Mouse (Mus musculus) brain, embryonic 14.5 days (tissue): ENCODE data around the gene Rbm6. TPM values are rescaled to one million over a fixed set of nuclear protein-coding genes. Genes with fewer than 3 reads are reported as not detected.

ENCODE experiments used
- DNase-seq: peaks from one replicate; pipeline ENCODE4 v3.0.0-alpha.2; 2011; ENCODE audit warnings: low read depth
- CTCF ChIP-seq: fragments of 200-500 bp; IDR thresholded peaks from 2 replicates; pipeline ENCODE4 v1.5.1; 2012; ENCODE audit warnings: inconsistent platforms, mild to moderate bottlenecking, moderate library complexity, borderline replicate concordance; ENCODE audit not compliant: insufficient read depth, insufficient read length; ENCODE audit errors: extremely low read depth
- POLR2A ChIP-seq: fragments of 200-500 bp; IDR thresholded peaks from 2 replicates; pipeline ENCODE4 v1.6.1; 2012; ENCODE audit warnings: mild to moderate bottlenecking, inconsistent platforms, borderline replicate concordance; ENCODE audit not compliant: poor library complexity, insufficient read depth, insufficient read length, severe bottlenecking; ENCODE audit errors: extremely low read depth
- polyA plus RNA-seq: library from polyadenylated mRNA; depleted of rRNA; stranded (reverse); fragments of >200 nt; gene quantifications from 2 replicates; pipeline ENCODE4 v1.2.3, GENCODE M21; 2012

The Rbm6 gene
- polyA plus RNA-seq, 1 experiment = 90.4 TPM

- TF ChIP-seq CTCF = no peak
- TF ChIP-seq POLR2A = no peak
- DNase-seq = no peak
These were observed 7.0 kb downstream of the Rbm6 start for GRCm38 (mm10) chr9:107866081-107866480.

DNA sequence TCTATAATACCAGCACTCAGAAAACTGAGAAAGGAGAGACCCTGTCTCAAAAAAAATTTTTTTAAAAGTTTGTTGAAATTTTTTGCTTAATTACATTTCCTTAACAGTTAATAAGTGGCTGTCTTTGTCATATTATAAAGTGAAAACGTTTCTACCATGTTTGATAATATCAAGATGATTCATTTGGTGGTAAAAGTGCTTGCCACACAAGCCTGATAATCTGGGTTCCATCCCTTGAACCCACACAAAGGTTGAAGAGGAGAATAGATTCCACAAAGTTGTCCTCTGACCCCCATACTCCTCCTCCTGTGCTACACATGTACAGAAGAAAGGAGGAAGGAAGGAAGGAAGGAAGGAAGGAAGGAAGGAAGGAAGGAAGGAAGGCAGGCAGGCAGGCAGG, 8.5 kb downstream of the Rbm6 start:
- no peak for TF ChIP-seq CTCF
- TF ChIP-seq POLR2A = no peak
- no peak for DNase-seq

DNA sequence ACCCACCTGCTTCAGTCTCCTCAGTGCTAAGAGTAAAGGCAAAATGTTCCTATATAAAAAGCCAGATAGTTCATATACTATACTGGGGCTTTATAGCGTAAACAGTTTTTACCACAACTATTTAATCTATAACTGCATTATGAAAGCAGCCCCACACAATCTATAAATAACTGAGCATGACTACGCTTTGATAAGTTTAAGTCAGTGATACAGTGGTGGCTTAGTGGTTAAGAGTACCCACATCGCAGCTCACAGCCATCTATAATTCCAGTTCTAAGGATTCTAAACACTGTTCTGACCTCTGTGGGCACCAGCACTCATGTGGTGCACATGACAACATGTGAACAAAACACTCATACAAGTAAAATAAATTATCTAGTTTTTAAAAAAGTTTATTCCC, 14.7 kb downstream of the Rbm6 start:
- DNase-seq = no peak
- TF ChIP-seq POLR2A (no peak), CTCF (no peak)

DNA sequence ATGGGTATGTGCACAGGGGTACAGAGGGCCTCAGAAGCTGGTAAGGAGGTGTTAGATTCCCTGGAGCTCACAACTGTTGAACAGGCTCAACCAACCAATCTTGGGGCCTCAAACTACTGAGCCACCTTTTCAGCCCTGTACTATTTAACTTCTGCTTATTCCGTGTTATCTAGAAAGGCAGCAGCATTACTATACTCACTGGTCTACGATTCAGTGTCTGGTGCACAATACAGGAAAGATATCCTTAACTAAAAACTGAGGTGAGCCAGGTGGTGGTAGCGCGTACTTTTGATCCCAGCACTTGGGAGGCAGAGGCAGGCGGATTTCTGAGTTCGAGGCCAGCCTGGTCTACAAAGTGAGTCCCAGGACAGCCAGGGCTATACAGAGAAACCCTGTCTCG, 24.1 kb downstream of the Rbm6 start:
- TF ChIP-seq POLR2A = no peak
- TF ChIP-seq CTCF = no peak
- DNase-seq = no peak

- TF ChIP-seq POLR2A = no peak
- TF ChIP-seq CTCF = no peak
- no peak for DNase-seq
These were observed 30.3 kb downstream of the Rbm6 start for GRCm38 (mm10) chr9:107842709-107843108.

- TF ChIP-seq POLR2A (no peak), CTCF (no peak)
- DNase-seq = no peak
These were observed 34.2 kb downstream of the Rbm6 start for GRCm38 (mm10) chr9:107838869-107839268.

DNA sequence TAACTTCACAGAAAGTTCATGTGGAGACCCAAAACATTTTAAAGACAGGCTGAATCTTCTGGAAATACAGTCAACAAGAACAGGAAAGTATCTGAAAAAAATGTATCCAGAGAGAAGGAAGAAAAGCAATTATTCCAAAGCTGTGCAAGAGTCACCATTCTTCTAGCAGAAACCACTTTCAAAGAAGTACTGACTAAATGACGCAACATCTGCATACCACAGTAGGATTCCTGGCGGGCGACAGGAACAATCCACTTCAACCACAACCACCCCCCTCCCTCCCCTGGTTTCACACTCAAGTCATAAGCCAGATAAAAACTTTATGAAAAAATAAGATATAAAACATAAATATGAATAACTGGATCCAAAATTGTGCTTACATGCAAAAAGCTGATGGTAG, 39.2 kb downstream of the Rbm6 start:
- no peak for DNase-seq
- no peak for TF ChIP-seq CTCF
- no peak for TF ChIP-seq POLR2A

DNA sequence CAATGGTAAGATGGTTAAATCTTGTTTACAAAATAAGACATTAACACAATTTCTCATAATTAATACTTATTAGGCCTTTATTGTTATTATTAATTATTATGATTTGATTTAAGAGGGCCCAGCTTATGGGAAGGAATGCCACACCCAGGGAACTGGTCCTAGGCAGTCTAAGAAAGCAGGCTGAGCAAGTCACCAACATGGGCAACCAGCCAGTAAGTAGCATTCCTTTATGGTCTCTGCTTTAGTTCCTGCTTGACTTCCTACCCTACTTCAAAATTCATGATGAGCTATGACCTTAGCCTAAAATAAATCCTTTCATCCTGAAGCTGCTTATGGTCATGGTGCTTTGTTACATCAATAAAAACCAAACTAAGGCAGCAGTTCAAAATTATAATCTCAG, 41.3 kb downstream of the Rbm6 start:
- no peak for TF ChIP-seq CTCF
- TF ChIP-seq POLR2A = no peak
- no peak for DNase-seq

GRCm38 (mm10) chr9:107812132-107812531, 60.9 kb downstream of the Rbm6 start:
- DNase-seq = no peak
- TF ChIP-seq POLR2A (no peak), CTCF (no peak)

DNA sequence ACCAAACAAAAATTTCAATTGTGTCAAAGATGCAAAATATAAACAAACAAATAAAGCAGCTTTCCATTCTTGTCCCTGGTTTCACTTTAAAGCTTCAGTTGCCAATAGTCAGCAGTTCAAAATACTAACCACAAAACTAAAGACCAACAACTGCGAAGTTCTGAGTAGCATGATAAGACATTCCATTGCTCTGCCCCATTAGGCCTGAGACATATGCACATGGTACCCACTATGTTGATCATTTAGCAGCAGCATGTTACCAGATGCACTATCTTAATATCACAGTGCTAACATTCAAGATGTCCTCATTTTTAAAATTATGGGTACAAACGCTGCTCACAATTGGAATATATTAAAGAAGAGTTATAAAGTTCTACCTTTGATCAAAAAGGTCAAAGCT, 62.1 kb downstream of the Rbm6 start:
- TF ChIP-seq POLR2A (no peak), CTCF (no peak)
- DNase-seq = no peak

- TF ChIP-seq CTCF (no peak), POLR2A (no peak)
- no peak for DNase-seq
These were observed 81.3 kb downstream of the Rbm6 start for GRCm38 (mm10) chr9:107791714-107792113.

- TF ChIP-seq POLR2A = no peak
- no peak for TF ChIP-seq CTCF
These were observed 90.4 kb downstream of the Rbm6 start for GRCm38 (mm10) chr9:107782536-107783203.

DNA sequence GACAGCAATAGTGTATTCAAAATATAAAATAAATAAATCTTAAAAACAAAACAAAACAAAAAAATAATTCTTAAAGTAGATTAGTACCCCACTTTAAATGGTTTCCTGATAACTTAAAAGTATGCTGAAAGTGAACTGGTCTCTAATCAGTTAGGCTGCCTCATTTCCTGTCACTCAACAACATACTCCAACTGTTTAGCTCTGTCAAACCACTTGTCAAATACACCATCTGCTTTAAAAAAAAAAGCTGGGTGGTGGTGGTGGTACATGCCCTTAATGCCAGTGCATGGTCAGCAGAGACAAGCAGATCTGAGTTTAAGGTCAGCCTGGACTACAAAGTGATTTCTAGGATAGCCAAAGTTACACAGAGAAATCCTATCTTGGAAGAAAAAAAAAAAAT, 96.2 kb downstream of the Rbm6 start:
- no peak for DNase-seq
- TF ChIP-seq POLR2A = no peak
- no peak for TF ChIP-seq CTCF

More at GRCm38 (mm10) chr9:107782536-107783203, 90.4 kb downstream of the Rbm6 start:
- DNase-seq = no peak

- no peak for DNase-seq
- TF ChIP-seq CTCF (no peak), POLR2A (no peak)
These were observed 98.6 kb downstream of the Rbm6 start for GRCm38 (mm10) chr9:107774411-107774810.
